Mouse (Mus musculus) testis, adult 2 months (tissue): ENCODE results near the gene Sdc4. TPM values are rescaled to one million over a fixed set of nuclear protein-coding genes. Genes with fewer than 3 reads are reported as not detected.

ENCODE experiments used
- H3K27ac ChIP-seq: fragments of 200-500 bp; 2 replicates; pipeline ENCODE4 v1.5.1; 2012; ENCODE audit warnings: low read depth, low read length; ENCODE audit not compliant: control insufficient read depth, insufficient read depth
- H3K27me3 ChIP-seq: fragments of 200-500 bp; 2 replicates; pipeline ENCODE4 v1.6.1; 2012; ENCODE audit warnings: mild to moderate bottlenecking, low read length, moderate library complexity; ENCODE audit not compliant: control insufficient read depth, insufficient read depth
- H3K36me3 ChIP-seq: fragments of 200-500 bp; 2 replicates; pipeline ENCODE4 v1.6.1; 2012; ENCODE audit warnings: mild to moderate bottlenecking, low read length; ENCODE audit not compliant: control insufficient read depth, insufficient read depth
- H3K4me1 ChIP-seq: fragments of 200-500 bp; 2 replicates; pipeline ENCODE4 v1.6.1; 2012; ENCODE audit warnings: low read length; ENCODE audit not compliant: control insufficient read depth, insufficient read depth
- H3K4me3 ChIP-seq: fragments of 200-500 bp; 2 replicates; pipeline ENCODE4 v1.5.1; 2012; ENCODE audit warnings: low read depth, mild to moderate bottlenecking, low read length, moderate library complexity, mixed read lengths; ENCODE audit not compliant: control insufficient read depth
- CTCF ChIP-seq: fragments of 200-500 bp; IDR thresholded peaks from 2 replicates; pipeline ENCODE4 v1.5.1; 2012; ENCODE audit warnings: low read depth, mild to moderate bottlenecking, inconsistent platforms, low read length, moderate library complexity; ENCODE audit not compliant: control insufficient read depth, insufficient read depth, insufficient replicate concordance
- POLR2A ChIP-seq: fragments of 200-500 bp; IDR thresholded peaks from 2 replicates; pipeline ENCODE4 v1.6.1; 2012; ENCODE audit warnings: low read depth, mild to moderate bottlenecking, inconsistent platforms, low read length, moderate library complexity; ENCODE audit not compliant: control insufficient read depth
- polyA plus RNA-seq: library from polyadenylated mRNA; depleted of rRNA; stranded (reverse); fragments of >200 nt; gene quantifications from 2 replicates; pipeline ENCODE4 v1.2.3, GENCODE M21; 2012

The Sdc4 gene
- polyA plus RNA-seq, 1 experiment = 16.6 TPM

DNA sequence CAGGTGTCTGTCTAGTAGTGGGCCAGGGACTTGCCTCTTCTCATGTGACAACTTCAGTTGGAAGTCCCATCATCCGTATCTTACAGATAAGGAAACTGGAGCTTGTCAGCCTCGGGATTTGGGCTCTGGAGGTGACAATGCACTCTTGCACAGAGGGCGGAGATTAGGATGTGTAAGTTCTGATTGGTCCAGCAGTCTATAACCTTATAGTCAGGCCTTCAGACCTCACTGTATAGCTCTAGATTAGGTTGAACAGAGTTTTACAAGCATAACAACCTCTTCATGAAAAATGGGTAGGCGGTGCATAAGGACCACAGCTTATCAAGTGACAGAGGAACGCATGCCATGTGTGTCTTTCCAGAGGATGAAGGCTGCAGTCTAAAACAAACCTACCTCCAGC is 23.1 kb upstream of the Sdc4 start:
- Histone ChIP-seq H3K4me1 (no peaks in the 10 kb centered on the region; the same call in 1 of the 2 replicates), H3K27ac (no peak overlapping the region), H3K36me3 (no peaks in the 10 kb centered on the region; the same call in 1 of the 2 replicates), H3K4me3 (no peak overlapping the region), H3K27me3 (no peaks in the 10 kb centered on the region)
- TF ChIP-seq CTCF (no peak), POLR2A (no peak)

DNA sequence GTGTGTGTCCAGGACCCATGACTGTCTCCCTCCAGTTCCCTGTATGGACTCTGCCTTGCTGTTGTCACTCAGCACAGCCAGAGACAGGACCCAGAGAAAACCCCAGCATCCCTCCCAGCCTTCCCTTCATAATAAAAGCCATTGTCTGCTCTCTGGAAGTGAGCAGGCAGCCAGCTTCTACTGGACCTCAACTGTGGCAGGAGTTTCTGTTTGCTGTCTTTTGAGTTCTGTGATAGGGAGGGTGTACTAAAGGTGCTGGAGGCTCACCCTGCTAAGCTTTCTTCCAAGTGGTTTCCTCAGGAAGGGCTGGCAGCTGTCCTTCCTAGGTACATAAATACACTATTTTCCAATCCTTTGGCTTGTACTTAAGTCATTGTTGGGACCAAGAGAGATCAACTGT is 21.5 kb upstream of the Sdc4 start:
- H3K36me3 ChIP-seq = no peaks in the 10 kb centered on the region; the same call in 1 of the 2 replicates
- H3K27me3 ChIP-seq = no peaks in the 10 kb centered on the region
- no peak overlapping the region for H3K27ac ChIP-seq
- no peak overlapping the region for H3K4me3 ChIP-seq
- TF ChIP-seq CTCF = no peak
- TF ChIP-seq POLR2A = no peak
- H3K4me1 ChIP-seq = no peaks in the 10 kb centered on the region; the same call in 1 of the 2 replicates

DNA sequence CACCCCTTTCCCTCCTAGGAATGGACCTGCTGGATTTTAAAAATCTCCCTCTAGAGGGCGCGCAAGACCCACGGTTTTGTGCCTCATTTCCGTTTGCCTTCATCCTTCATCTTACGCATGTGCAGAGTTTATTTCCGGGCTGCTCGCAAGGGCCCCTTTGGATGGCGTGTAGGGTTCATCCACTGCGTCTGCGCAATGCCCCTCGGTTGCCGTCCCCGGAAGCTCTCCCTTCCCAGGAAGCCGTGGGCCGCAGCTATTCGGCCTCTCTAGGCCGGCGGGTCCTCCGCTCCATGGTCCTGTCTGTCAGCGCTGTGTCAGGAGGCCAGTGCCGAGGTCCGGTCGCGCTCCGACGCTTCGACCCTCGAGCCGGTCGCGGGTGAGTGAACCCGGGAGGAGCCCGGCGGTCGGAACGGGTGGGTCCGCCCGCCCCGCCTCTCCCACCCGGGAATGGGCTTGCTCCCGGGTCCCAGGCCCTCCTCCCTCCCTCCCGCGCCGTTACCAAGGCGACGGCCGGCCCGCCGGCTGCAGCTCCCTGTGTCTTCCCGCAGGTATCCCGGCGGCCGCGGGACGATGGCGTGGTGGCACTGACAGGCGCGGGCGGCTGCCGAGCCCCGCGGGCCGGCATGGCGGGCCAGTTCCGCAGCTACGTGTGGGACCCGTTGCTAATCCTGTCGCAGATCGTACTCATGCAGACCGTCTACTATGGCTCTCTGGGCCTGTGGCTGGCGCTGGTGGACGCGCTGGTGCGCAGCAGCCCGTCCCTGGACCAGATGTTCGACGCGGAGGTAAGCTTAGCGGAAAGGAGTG is 17.3 kb upstream of the Sdc4 start, which contains the start of gene Gm20458:
Gene Gm20458 (plus strand): TSS at position 223 of the 807 bp plus-strand sequence.
- Histone ChIP-seq H3K4me1 (peaks cover 3% of the 10 kb centered on the region; the same call in 1 of the 2 replicates), H3K36me3 (no peaks in the 10 kb centered on the region), H3K27me3 (no peaks in the 10 kb centered on the region), H3K4me3 (peak within 1 kb of the TSS; percentile 95), H3K27ac (peak within 1 kb of the TSS; percentile 79)
- TF ChIP-seq POLR2A = peak; percentile 82
- peak; percentile 60; the same call in 1 of the 2 replicates for TF ChIP-seq CTCF

DNA sequence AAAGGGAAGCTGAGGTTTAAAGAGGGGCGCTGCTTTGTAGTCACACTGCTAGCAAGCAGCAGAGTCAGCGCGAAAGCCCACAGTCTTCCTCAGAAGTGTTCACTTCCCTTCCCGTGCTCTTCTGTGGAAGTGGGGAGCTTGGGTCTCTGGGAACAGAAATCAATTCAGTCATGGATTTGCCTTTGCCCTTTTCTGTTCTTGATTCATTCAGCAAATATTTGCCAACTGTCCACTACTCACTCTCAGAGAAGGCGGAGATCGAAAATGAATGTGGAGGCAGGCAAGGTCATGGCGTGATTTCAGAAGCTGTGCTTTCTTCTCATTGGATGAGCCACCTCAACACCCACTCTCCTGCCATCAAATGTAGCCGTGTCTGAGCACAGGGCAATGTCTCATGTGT is 14.8 kb upstream of the Sdc4 start:
- no peak overlapping the region for H3K27ac ChIP-seq
- H3K27me3 ChIP-seq = no peaks in the 10 kb centered on the region
- no peak overlapping the region for H3K4me3 ChIP-seq
- peaks cover 6% of the 10 kb centered on the region for H3K4me1 ChIP-seq
- H3K36me3 ChIP-seq = no peaks in the 10 kb centered on the region
- TF ChIP-seq CTCF (no peak), POLR2A (no peak)

DNA sequence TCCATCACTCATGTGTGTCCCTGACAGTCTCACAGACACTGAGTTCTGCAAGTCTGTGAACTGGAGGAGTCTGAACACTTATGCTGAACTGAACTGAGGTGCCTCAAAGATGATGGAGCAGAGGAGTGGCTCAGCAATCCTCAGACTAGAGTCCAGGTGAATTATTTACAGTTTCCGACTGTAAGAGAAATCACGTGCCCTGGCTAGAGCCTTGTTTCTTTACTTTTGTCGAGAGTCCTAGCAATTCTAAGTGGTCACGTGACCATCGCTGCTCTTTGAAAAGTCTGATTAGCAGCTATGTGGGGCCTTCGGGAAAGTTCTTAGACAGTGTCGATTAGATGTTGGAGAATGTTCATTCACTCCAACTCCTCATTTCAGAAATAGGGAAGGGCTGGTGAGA is 14.3 kb upstream of the Sdc4 start:
- Histone ChIP-seq H3K4me1 (peaks cover 6% of the 10 kb centered on the region), H3K27ac (no peak overlapping the region), H3K4me3 (no peak overlapping the region), H3K27me3 (no peaks in the 10 kb centered on the region), H3K36me3 (no peaks in the 10 kb centered on the region)
- TF ChIP-seq CTCF (no peak), POLR2A (no peak)

DNA sequence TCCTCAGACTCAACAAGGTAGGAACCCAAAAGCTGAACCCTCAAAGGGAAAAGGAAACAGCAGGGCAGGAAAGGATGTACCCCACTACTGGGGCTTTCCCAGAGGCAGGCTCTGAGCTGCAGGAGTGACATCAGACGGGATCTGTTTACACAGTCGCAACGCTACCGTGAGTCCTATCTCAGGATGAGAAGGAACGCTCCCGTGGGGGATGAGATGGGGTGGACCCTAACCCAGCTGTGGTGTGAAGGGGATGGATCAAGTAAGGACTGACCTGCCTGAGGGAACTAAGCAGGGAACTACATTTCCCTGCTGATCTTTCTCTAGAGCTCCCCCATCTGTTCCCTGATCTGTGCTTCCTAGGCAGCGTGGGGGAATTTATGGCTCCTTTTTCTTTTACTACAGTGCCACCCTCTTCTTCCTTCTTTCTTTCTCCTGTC is 13.2 kb upstream of the Sdc4 start, which contains the start of gene Sys1:
Gene Sys1 (plus strand): TSS at position 101 of the 437 bp plus-strand sequence.
- Histone ChIP-seq H3K27me3 (no peaks in the 10 kb centered on the region), H3K4me3 (no peak within 1 kb of the TSS), H3K4me1 (peaks cover 6% of the 10 kb centered on the region), H3K36me3 (no peaks in the 10 kb centered on the region), H3K27ac (no peak within 1 kb of the TSS)
- TF ChIP-seq CTCF (no peak), POLR2A (no peak)

DNA sequence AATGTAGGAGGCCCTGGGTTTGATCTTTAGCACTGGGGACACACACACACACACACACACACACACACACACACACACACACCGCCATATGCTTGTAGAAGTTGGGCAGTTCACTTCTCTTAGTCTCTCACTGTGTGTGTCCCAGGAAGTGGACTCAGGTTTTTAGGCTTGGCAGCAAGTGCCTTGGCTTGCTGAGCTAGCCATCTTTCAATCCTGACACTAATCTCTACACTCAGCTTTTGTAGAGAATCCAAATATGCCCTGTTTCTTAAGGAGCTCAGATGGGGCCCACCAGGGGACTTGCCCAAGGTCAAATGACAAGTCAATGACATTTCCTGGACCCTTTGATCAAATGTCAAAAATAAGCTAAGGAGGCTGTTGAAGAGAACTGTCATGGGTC is 12.7 kb upstream of the Sdc4 start:
- Histone ChIP-seq H3K36me3 (no peaks in the 10 kb centered on the region), H3K4me1 (peaks cover 6% of the 10 kb centered on the region), H3K27ac (no peak overlapping the region), H3K27me3 (no peaks in the 10 kb centered on the region), H3K4me3 (no peak overlapping the region)
- TF ChIP-seq POLR2A (no peak), CTCF (no peak)
